Mouse (Mus musculus) liver, embryonic 15.5 days (tissue): ENCODE results near the gene Clic1. TPM values are rescaled to one million over a fixed set of nuclear protein-coding genes. Genes with fewer than 3 reads are reported as not detected.

Experiments used
- ATAC-seq: fragments of 200-750 bp; cut with Nextera tagmentation; 2 replicates; pipeline ENCODE4 v1.8.0; 2017; ENCODE audit warnings: moderate number of reproducible peaks, mild to moderate bottlenecking, moderate library complexity; ENCODE audit not compliant: insufficient read depth
- H3K27ac ChIP-seq: fragments of 300-500 bp; sonication (generic); replicated peaks from 2 replicates; pipeline ENCODE4 v1.5.1; 2015; ENCODE audit warnings: mild to moderate bottlenecking, inconsistent platforms
- H3K27me3 ChIP-seq: fragments of 300-500 bp; sonication (generic); 2 replicates; pipeline ENCODE4 v1.6.1; 2015; ENCODE audit warnings: mild to moderate bottlenecking, inconsistent platforms
- H3K36me3 ChIP-seq: fragments of 300-500 bp; sonication (generic); replicated peaks from 2 replicates; pipeline ENCODE4 v1.6.1; 2015; ENCODE audit warnings: moderate library complexity, mild to moderate bottlenecking, inconsistent platforms
- H3K4me1 ChIP-seq: fragments of 300-500 bp; sonication (generic); replicated peaks from 2 replicates; pipeline ENCODE4 v1.6.1; 2015; ENCODE audit warnings: inconsistent platforms
- H3K4me2 ChIP-seq: fragments of 300-500 bp; sonication (generic); 2 replicates; pipeline ENCODE4 v1.6.1; 2015; ENCODE audit warnings: moderate library complexity, mild to moderate bottlenecking, inconsistent platforms
- H3K4me3 ChIP-seq: fragments of 300-500 bp; sonication (generic); replicated peaks from 2 replicates; pipeline ENCODE4 v1.5.1; 2015; ENCODE audit warnings: mild to moderate bottlenecking, inconsistent platforms
- H3K9ac ChIP-seq: fragments of 300-500 bp; sonication (generic); 2 replicates; pipeline ENCODE4 v1.6.1; 2015; ENCODE audit warnings: moderate library complexity, mild to moderate bottlenecking, inconsistent platforms
- H3K9me3 ChIP-seq: fragments of 300-500 bp; sonication (generic); replicated peaks from 2 replicates; pipeline ENCODE4 v1.6.1; 2016; ENCODE audit warnings: inconsistent platforms
- WGBS: fragments of 180-500 bp; shearing (Covaris S2); methylation state at CpG from one replicate; pipeline ENCODE4 v1.1.7; 2015; ENCODE audit warnings: mixed read lengths; ENCODE audit not compliant: insufficient replicate concordance; 5-methylcytosine and 5-hydroxymethylcytosine counted together
- polyA plus RNA-seq: library from polyadenylated mRNA; unstranded; fragments of >200 nt; fragmentation: Nextera tagmentation; extraction: Ambion mirVana; gene quantifications from 2 replicates; pipeline ENCODE4 v1.2.1, GENCODE M21; 2015

Gene Clic1
- polyA plus RNA-seq, 1 experiment from 2014 or later, result 122 TPM

GRCm38 (mm10) chr17:35097164-35097655, 47.4 kb downstream of the Clic1 start:
- WGBS, result 82% methylated on average over 12 of the region's 12 CpGs
- H3K4me2 ChIP-seq, result no peak overlapping the region
- no peaks in the 10 kb centered on the region for H3K9me3 ChIP-seq
- no peak overlapping the region for H3K27ac ChIP-seq
- H3K27me3 ChIP-seq, result no peaks in the 10 kb centered on the region
- no peak overlapping the region for H3K4me3 ChIP-seq
- H3K9ac ChIP-seq, result no peak overlapping the region
- H3K36me3 ChIP-seq, result peaks cover 99% of the 10 kb centered on the region
- H3K4me1 ChIP-seq, result peaks cover 26% of the 10 kb centered on the region
- no peak for ATAC-seq

GRCm38 (mm10) chr17:35100196-35100765, 50.5 kb downstream of the Clic1 start:
- H3K27ac ChIP-seq, result no peak overlapping the region
- WGBS, result 71% methylated on average over 10 of the region's 10 CpGs
- no peak for ATAC-seq
- peaks cover 81% of the 10 kb centered on the region for H3K36me3 ChIP-seq
- no peaks in the 10 kb centered on the region for H3K9me3 ChIP-seq
- H3K27me3 ChIP-seq, result no peaks in the 10 kb centered on the region
- H3K4me2 ChIP-seq, result no peak overlapping the region
- H3K4me3 ChIP-seq, result no peak overlapping the region
- no peak overlapping the region for H3K9ac ChIP-seq
- H3K4me1 ChIP-seq, result peaks cover 46% of the 10 kb centered on the region

- no peak for ATAC-seq
- Histone ChIP-seq H3K36me3 (peaks cover 73% of the 10 kb centered on the region), H3K4me2 (no peak overlapping the region), H3K4me3 (no peak overlapping the region), H3K9me3 (no peaks in the 10 kb centered on the region), H3K27me3 (no peaks in the 10 kb centered on the region), H3K9ac (no peak overlapping the region), H3K4me1 (peaks cover 55% of the 10 kb centered on the region), H3K27ac (no peak overlapping the region)
- WGBS, result 86% methylated on average over 11 of the region's 11 CpGs
Measured at GRCm38 (mm10) chr17:35101161-35101560, 51.4 kb downstream of the Clic1 start.

GRCm38 (mm10) chr17:35102299-35102698, 52.5 kb downstream of the Clic1 start:
- peaks cover 61% of the 10 kb centered on the region for H3K36me3 ChIP-seq
- H3K9ac ChIP-seq, result no peak overlapping the region
- peak overlapping the region; percentile 87; the same call in 1 of the 2 replicates for H3K27ac ChIP-seq
- WGBS, result 79% methylated on average over 8 of the region's 8 CpGs
- H3K4me3 ChIP-seq, result no peak overlapping the region
- no peaks in the 10 kb centered on the region for H3K27me3 ChIP-seq
- H3K4me2 ChIP-seq, result no peak overlapping the region
- no peaks in the 10 kb centered on the region for H3K9me3 ChIP-seq
- no peak for ATAC-seq
- peaks cover 57% of the 10 kb centered on the region for H3K4me1 ChIP-seq

- 51% methylated on average over 6 of the region's 6 CpGs for WGBS
- no peak overlapping the region; the same call in 1 of the 2 replicates for H3K9ac ChIP-seq
- H3K4me2 ChIP-seq, result no peak overlapping the region
Measured at GRCm38 (mm10) chr17:35103221-35103690, 53.5 kb downstream of the Clic1 start.

GRCm38 (mm10) chr17:35104079-35104478, 54.3 kb downstream of the Clic1 start:
- H3K4me1 ChIP-seq, result peaks cover 57% of the 10 kb centered on the region
- no peaks in the 10 kb centered on the region for H3K27me3 ChIP-seq
- 54% methylated on average over 7 of the region's 7 CpGs for WGBS
- no peak overlapping the region for H3K4me3 ChIP-seq
- no peaks in the 10 kb centered on the region for H3K9me3 ChIP-seq
- no peak for ATAC-seq
- peak overlapping the region; percentile 31; the same call in 1 of the 2 replicates for H3K9ac ChIP-seq
- peak overlapping the region; percentile 49 for H3K4me2 ChIP-seq
- H3K27ac ChIP-seq, result peak overlapping the region; percentile 87
- H3K36me3 ChIP-seq, result peaks cover 43% of the 10 kb centered on the region

More at GRCm38 (mm10) chr17:35103221-35103690, 53.5 kb downstream of the Clic1 start:
- H3K27ac ChIP-seq, result peak overlapping the region; percentile 87
- H3K27me3 ChIP-seq, result no peaks in the 10 kb centered on the region
- no peak; the same call in 1 of the 2 replicates for ATAC-seq
- no peak overlapping the region for H3K4me3 ChIP-seq
- H3K9me3 ChIP-seq, result no peaks in the 10 kb centered on the region
- H3K4me1 ChIP-seq, result peaks cover 57% of the 10 kb centered on the region
- peaks cover 52% of the 10 kb centered on the region for H3K36me3 ChIP-seq

GRCm38 (mm10) chr17:35104754-35105153, 55.0 kb downstream of the Clic1 start:
- Histone ChIP-seq H3K9ac (peak overlapping the region; percentile 31), H3K4me3 (0 out of 2 replicates have a peak overlapping the region, but pooled peaks have one; percentile 1), H3K36me3 (peaks cover 38% of the 10 kb centered on the region), H3K9me3 (no peaks in the 10 kb centered on the region), H3K27me3 (no peaks in the 10 kb centered on the region), H3K27ac (peak overlapping the region; percentile 87), H3K4me1 (peaks cover 57% of the 10 kb centered on the region), H3K4me2 (peak overlapping the region; percentile 49)
- ATAC-seq, result peak; percentile 86
- 28% methylated on average over 6 of the region's 6 CpGs for WGBS

GRCm38 (mm10) chr17:35105740-35106389, 56.1 kb downstream of the Clic1 start:
- 0 out of 2 replicates have a peak, but pooled peaks cover 3% of the 10 kb centered on the region for H3K27me3 ChIP-seq
- H3K27ac ChIP-seq, result peak overlapping the region; percentile 87
- no peaks in the 10 kb centered on the region for H3K9me3 ChIP-seq
- H3K4me3 ChIP-seq, result no peak overlapping the region
- H3K9ac ChIP-seq, result peak overlapping the region; percentile 2; the same call in 1 of the 2 replicates
- peaks cover 26% of the 10 kb centered on the region for H3K36me3 ChIP-seq
- 23% methylated on average over 13 of the region's 13 CpGs for WGBS
- peak overlapping the region; percentile 9; the same call in 1 of the 2 replicates for H3K4me2 ChIP-seq
- no peak for ATAC-seq
- H3K4me1 ChIP-seq, result peaks cover 47% of the 10 kb centered on the region

GRCm38 (mm10) chr17:35106522-35106921, 56.8 kb downstream of the Clic1 start:
- H3K4me1 ChIP-seq, result peaks cover 47% of the 10 kb centered on the region
- no peak overlapping the region for H3K9ac ChIP-seq
- no peak overlapping the region for H3K4me3 ChIP-seq
- H3K27ac ChIP-seq, result no peak overlapping the region
- H3K9me3 ChIP-seq, result no peaks in the 10 kb centered on the region
- ATAC-seq, result no peak
- 0 out of 2 replicates have a peak, but pooled peaks cover 4% of the 10 kb centered on the region for H3K27me3 ChIP-seq
- no peak overlapping the region for H3K4me2 ChIP-seq
- 56% methylated on average over 3 of the region's 3 CpGs for WGBS
- H3K36me3 ChIP-seq, result peaks cover 20% of the 10 kb centered on the region

- 0 out of 2 replicates have a peak, but pooled peaks cover 4% of the 10 kb centered on the region for H3K27me3 ChIP-seq
- peaks cover 4% of the 10 kb centered on the region; the same call in 1 of the 2 replicates for H3K36me3 ChIP-seq
- H3K9me3 ChIP-seq, result no peaks in the 10 kb centered on the region
- no peak within 1 kb of the TSS for H3K4me2 ChIP-seq
- no peak for ATAC-seq
- WGBS, result 77% methylated on average over 6 of the region's 6 CpGs
- no peak within 1 kb of the TSS for H3K9ac ChIP-seq
- peaks cover 33% of the 10 kb centered on the region for H3K4me1 ChIP-seq
- H3K27ac ChIP-seq, result no peak within 1 kb of the TSS
- H3K4me3 ChIP-seq, result no peak within 1 kb of the TSS
Measured at GRCm38 (mm10) chr17:35108097-35108496, 58.3 kb downstream of the Clic1 start, which contains the start of gene Ly6g5c. Ly6g5c (plus strand) TSS chr17:35108279.
